Comparison of ENCODE assay signal across 9 mouse cellular contexts in the genomic region with DNA sequence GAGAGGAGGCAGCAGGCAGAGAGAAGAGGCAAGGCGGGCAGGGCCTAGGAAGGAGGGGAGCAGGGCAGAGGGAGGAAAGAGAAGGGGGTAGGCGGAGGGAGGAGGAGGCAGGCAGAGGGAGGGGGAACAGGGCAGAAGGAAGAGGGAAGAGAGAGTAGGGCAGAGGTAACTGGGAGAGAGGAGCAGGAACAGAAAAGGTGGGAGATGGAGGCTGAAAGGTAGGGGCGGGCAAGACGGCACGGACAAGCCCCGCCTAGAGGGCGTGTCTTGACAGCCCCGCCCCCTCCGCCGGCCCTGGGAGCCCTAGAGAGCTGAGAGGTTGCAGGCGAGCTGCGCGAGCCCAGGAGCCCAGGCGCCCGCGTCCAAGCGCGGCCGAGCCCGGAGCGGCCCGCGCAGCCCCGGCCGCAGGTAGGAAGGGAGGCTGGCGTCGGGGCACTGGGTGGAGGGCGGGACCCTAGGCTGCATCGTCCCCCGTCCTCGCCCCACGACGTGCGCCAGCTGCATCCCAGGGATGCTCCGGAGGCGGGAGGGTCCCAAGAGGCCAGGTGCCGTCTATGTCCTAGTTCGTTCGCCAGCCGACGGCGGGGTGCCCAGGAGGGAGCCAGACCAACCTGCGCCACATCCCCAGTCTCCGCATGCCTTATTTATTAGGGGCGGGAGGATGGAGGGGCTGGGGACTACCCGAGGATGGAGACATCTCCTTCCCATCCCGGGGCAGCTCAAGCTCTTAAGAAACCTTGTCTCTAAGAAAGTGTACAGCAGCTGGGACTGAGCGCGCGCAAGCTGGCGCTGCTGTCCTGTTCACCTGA. TPM values are rescaled to one million over a fixed set of nuclear protein-coding genes. Genes with fewer than 3 reads are reported as not detected.
DNase-seq lines count a peak whose midpoint lies in the region; TF ChIP-seq lines count a peak whose summit lies in the region.
"Had no signal": no experiment of that assay in that cellular context is flagged by ENCODE, and none has a peak within 500 bp of the region (broad histone marks: within the 10 kb centered on the region; RNA-seq: fewer than 3 reads in every experiment).

A gene (plus strand): TSS at position 167 of the 809 bp plus-strand sequence.

- DNase-seq in kidney, adult 18-20 months, result peak; percentile 9
- no peak for DNase-seq in kidney, adult 11 months
- peak; percentile 64 for DNase-seq in embryo, embryonic 9.5 days (ENCODE audit: extremely low spot score)
- peak; percentile 77 for DNase-seq in hindbrain, embryonic 10.5 days (ENCODE audit: low spot score)
- DNase-seq in layer of hippocampus, adult 9-11 months, result peak; percentile 78
- DNase-seq in lung, adult 2 months, result peak; percentile 20
- peak; percentile 9 for DNase-seq in ovary, postnatal 10 days (ENCODE audit: low spot score)
- DNase-seq in urinary bladder, postnatal 4 days (ENCODE audit: low spot score in 2 of 2), result peak; percentile 37 to 70

- H3K36me3 ChIP-seq in hindbrain, embryonic 10.5 days, result no peaks in the 10 kb centered on the region

- no peak for TF ChIP-seq POLR2A in lung, adult 2 months (IDR thresholded peaks at IDR 0.05; ENCODE audit: borderline replicate concordance, extremely low read depth, low read depth, low read length)

- no peaks in the 10 kb centered on the region for H3K9me3 ChIP-seq in hindbrain, embryonic 10.5 days

- H3K4me3 ChIP-seq in hindbrain, embryonic 10.5 days, result peak within 1 kb of the TSS; percentile 53
- no peak within 1 kb of the TSS for H3K4me3 ChIP-seq in lung, adult 2 months (replicated peaks; ENCODE audit: extremely low read depth, low read depth, low read length)

- H3K4me1 ChIP-seq in hindbrain, embryonic 10.5 days (replicated peaks), result peaks cover 30% of the 10 kb centered on the region
- H3K4me1 ChIP-seq in lung, adult 2 months (ENCODE audit: control insufficient read depth, insufficient read depth, low read length), result no peaks in the 10 kb centered on the region

- TF ChIP-seq CTCF in lung, adult 2 months (IDR thresholded peaks at IDR 0.05; ENCODE audit: insufficient read depth, low read length), result no peak

- whole genome bisulfite sequencing in hindbrain, embryonic 10.5 days, result 2% methylated on average over 51 of the region's 51 CpGs
- WGBS in lung, adult 2 months, result 4% methylated on average over 51 of the region's 51 CpGs

- peak within 1 kb of the TSS; percentile 77 for H3K27ac ChIP-seq in hindbrain, embryonic 10.5 days

- peaks cover 92% of the 10 kb centered on the region for H3K27me3 ChIP-seq in hindbrain, embryonic 10.5 days (ENCODE audit: insufficient read depth, poor library complexity, severe bottlenecking)

RNA-seq across cellular contexts. Expression of the gene that starts here (rescaled TPM):
- 3.7 and 15.2 TPM in 2 replicates for polyA plus RNA-seq in hindbrain, embryonic 10.5 days (2016; fragmentation: Nextera tagmentation; extraction: Ambion mirVana)
- 0.14 and 0.24 TPM in 2 replicates for polyA plus RNA-seq in lung, adult 2 months (2012; rRNA removed)
- polyA plus RNA-seq: Patski had no signal

Comparison
In these comparisons a context has a peak if more than half of its experiments do, and no peak if none do; other contexts are left out.
1. Peak in DNase-seq in lung, adult 2 months; RNA of the gene not detected or under 1 TPM.